In genomic region chr10:121919016-121919415, GRCm38 (mm10) we compare ENCODE assay signal across 15 mouse cellular contexts.
"Had no signal": no experiment of that assay in that cellular context is flagged by ENCODE, and none has a peak within 500 bp of the region (broad histone marks: within the 10 kb centered on the region; RNA-seq: fewer than 3 reads in every experiment).

No protein-coding gene starts in this region.

- H3K4me2 ChIP-seq: limb, embryonic 12.5 days; limb, embryonic 15.5 days; liver, embryonic 11.5 days; lung, embryonic 14.5 days; midbrain, embryonic 12.5 days had no signal

- ATAC-seq: liver, postnatal 0 days; lung, postnatal 0 days; midbrain, embryonic 16.5 days had no signal

- H3K9me3 ChIP-seq: limb, embryonic 12.5 days; limb, embryonic 15.5 days; midbrain, embryonic 12.5 days had no signal

- DNase-seq: kidney, postnatal 10 days; kidney, postnatal 4 days; left cerebral cortex, postnatal 4 days; liver, postnatal 0 days; lung, embryonic 14.5 days; thymus, adult 18-20 months; thymus, postnatal 36 days had no signal

- H3K27me3 ChIP-seq: limb, embryonic 12.5 days; limb, embryonic 15.5 days; midbrain, embryonic 12.5 days had no signal

- H3K4me3 ChIP-seq: limb, embryonic 12.5 days; limb, embryonic 15.5 days; midbrain, embryonic 12.5 days had no signal

- H3K27ac ChIP-seq: limb, embryonic 12.5 days; limb, embryonic 15.5 days; liver, embryonic 14.5 days; macrophage; midbrain, embryonic 12.5 days had no signal

- H3K9ac ChIP-seq: limb, embryonic 12.5 days; limb, embryonic 15.5 days; liver, embryonic 14.5 days; liver, postnatal 0 days; lung, embryonic 14.5 days; midbrain, embryonic 12.5 days had no signal
